ENCODE assay signal across 8 mouse cellular contexts in genomic region chr5:144734949-144735348, GRCm38 (mm10). TPM values are rescaled to one million over a fixed set of nuclear protein-coding genes. Genes with fewer than 3 reads are reported as not detected.
DNase-seq lines count a peak whose midpoint lies in the region; ATAC-seq and TF ChIP-seq lines count a peak whose summit lies in the region.

No protein-coding gene starts in this region.

- TF ChIP-seq EP300 in ES-Bruce4 (IDR thresholded peaks at IDR 0.05; ENCODE audit: insufficient read depth, low read depth, low read length) = no peak

- ATAC-seq in inflammation-experienced regulatory T-cells, adult 6 months = no peak

- H3K4me1 ChIP-seq in ES-Bruce4 (ENCODE audit: control insufficient read depth, insufficient read depth, low read length) = no peaks in the 10 kb centered on the region

- H3K4me3 ChIP-seq in ES-Bruce4 (ENCODE audit: low read depth, low read length) = no peak overlapping the region

- H3K9me3 ChIP-seq in ES-Bruce4 (replicated peaks; ENCODE audit: control insufficient read depth, insufficient read depth, low read length, poor library complexity, severe bottlenecking) = no peaks in the 10 kb centered on the region

- H3K27me3 ChIP-seq in ES-Bruce4 (ENCODE audit: control insufficient read depth, insufficient read depth, low read length, poor library complexity, severe bottlenecking) = no peaks in the 10 kb centered on the region

- no peak overlapping the region for H3K9ac ChIP-seq in ES-Bruce4 (ENCODE audit: low read depth, poor library complexity, severe bottlenecking)

- no peak for TF ChIP-seq POLR2A in ES-Bruce4 (IDR thresholded peaks at IDR 0.05; ENCODE audit: insufficient read depth, low read length)

- intact Hi-C loops in heart, postnatal 36 days (cut with DNase I) = loop anchor here (1.0 to 10.0 kb wide), 4 partner anchors 268 to 693 kb away; no protein-coding TSS in a partner anchor

- peak; percentile 86 for DNase-seq in adrenal gland, postnatal 10 days
- DNase-seq in embryo, embryonic 11.5 days (ENCODE audit: low read depth, low spot score) = peak; percentile 48
- peak; percentile 59 to 75 for DNase-seq in heart, postnatal 36 days
- peak; percentile 60 to 62 for DNase-seq in layer of hippocampus, postnatal 36 days
- DNase-seq in mesoderm, embryonic 11.5 days (ENCODE audit: low read depth, low spot score) = peak; percentile 72
- DNase-seq in right cerebral cortex, postnatal 25 days = peak; percentile 69

- H3K36me3 ChIP-seq in ES-Bruce4 (ENCODE audit: control insufficient read depth, insufficient read depth, low read length, poor library complexity, severe bottlenecking) = no peaks in the 10 kb centered on the region

- no peak overlapping the region for H3K27ac ChIP-seq in ES-Bruce4 (ENCODE audit: insufficient read depth, low read length)

- peak; percentile 87 for TF ChIP-seq CTCF in ES-Bruce4 (IDR thresholded peaks at IDR 0.05; ENCODE audit: low read depth, low read length)

RNA-seq across cellular contexts. Expression of gene Tmem130, which starts 26.7 kb away (rescaled TPM):
- 1.8 and 2.9 TPM in 2 replicates for polyA plus RNA-seq in ES-Bruce4 (2011; ENCODE audit: insufficient read depth, insufficient read length, low read depth, missing spikeins)
- total RNA-seq in adrenal gland, postnatal 10 days (2021) = 10 to 100 TPM; 24.8 to 25.9 TPM
- total RNA-seq in heart, postnatal 36 days (2021) = under 1 TPM; 0.11 to 0.14 TPM
- total RNA-seq in layer of hippocampus, postnatal 36 days (2021) = 100 to 1,000 TPM; 126 to 139 TPM
- polyA plus RNA-seq in inflammation-experienced regulatory T-cells, adult 6 months (2017; shearing (Covaris generic)) = not detected

RNA-seq across cellular contexts. Expression of gene Trrap, which starts 32.6 kb away (rescaled TPM):
- polyA plus RNA-seq in ES-Bruce4 (2011; ENCODE audit: insufficient read depth, insufficient read length, low read depth, missing spikeins) = 106 and 116 TPM in 2 replicates
- total RNA-seq in adrenal gland, postnatal 10 days (2021) = 100 to 1,000 TPM in 1 of 2 experiments, 10 to 100 TPM in 1; 77.5 to 114 TPM
- 10 to 100 TPM; 40.3 to 45.2 TPM for total RNA-seq in heart, postnatal 36 days (2021)
- 100 to 1,000 TPM; 160 to 181 TPM for total RNA-seq in layer of hippocampus, postnatal 36 days (2021)
- polyA plus RNA-seq in inflammation-experienced regulatory T-cells, adult 6 months (2017; shearing (Covaris generic)) = 10 to 100 TPM; 49.5 to 91.7 (median 64.1) TPM

Comparison
In these comparisons a context has a peak if more than half of its experiments do, and no peak if none do; other contexts are left out.
1. RNA of gene Tmem130, which starts 26.7 kb away (total RNA-seq): 126 to 139 TPM in layer of hippocampus, postnatal 36 days and 24.8 to 25.9 TPM in adrenal gland, postnatal 10 days; 0.11 to 0.14 TPM in heart, postnatal 36 days; every median in the first group is over 10 times any median in the second.
2. Peak in every context shown above with its lines, with median percentiles within 50 percentile points of each other: DNase-seq.